Mouse (Mus musculus): ENCODE measurements around the gene Ttll10.

GRCm38 (mm10) chr4:155992241-155992905 lies 66.8 kb downstream of the Ttll10 start, which contains the start of the genes B3galt6 and Sdf4:
- TF ChIP-seq POLR2A (IDR thresholded peaks at IDR 0.05; ENCODE audit: borderline replicate concordance, control insufficient read depth, low read depth, low read length) (peak; percentile 64; the same call in 1 of the 2 replicates), CTCF (IDR thresholded peaks at IDR 0.05; ENCODE audit: control insufficient read depth, insufficient read depth, low read length) (peak; percentile 73)

Measured in bone marrow, adult 2 months (tissue).